Mouse (Mus musculus) adrenal gland, postnatal 10 days (tissue): ENCODE data around the gene Acadvl. TPM values are rescaled to one million over a fixed set of nuclear protein-coding genes. Genes with fewer than 3 reads are reported as not detected.

Experiments
- DNase-seq: peaks from one replicate; pipeline ENCODE4 v3.0.0; 2021; ENCODE audit warnings: mixed read lengths
- long read RNA-seq, 2 experiments: library from polyadenylated mRNA; stranded (forward); transcript quantifications; one replicate each; pipeline ENCODE4 v2.0.0; 2021
- total RNA-seq, 2 experiments: library from RNA; stranded (reverse); gene quantifications; 2 replicates each; pipeline ENCODE4 v1.2.3; 2021

Acadvl gene
- 1,000 to 10,000 TPM; 1,467 to 1,540 TPM for total RNA-seq
- long read RNA-seq, experiment 1, transcript Acadvl-201 (19 exons, 2,020 nt), result minor isoform, 55 of 2,770 reads
- long read RNA-seq, experiment 1, transcript Acadvl-202 (20 exons, 2,168 nt), result major isoform, 2,393 of 2,770 reads
- long read RNA-seq, experiment 1, partial matches to known transcripts, result 220 of 2,770 reads
- long read RNA-seq, experiment 1, other reads (novel, unspliced or antisense), result 101 of 2,770 reads
- long read RNA-seq, experiment 2, transcript Acadvl-201 (19 exons, 2,020 nt), result minor isoform, 24 of 1,622 reads
- long read RNA-seq, experiment 2, transcript Acadvl-202 (20 exons, 2,168 nt), result major isoform, 1,344 of 1,622 reads
- long read RNA-seq, experiment 2, partial matches to known transcripts, result 175 of 1,622 reads
- long read RNA-seq, experiment 2, other reads (novel, unspliced or antisense), result 75 of 1,622 reads

DNA sequence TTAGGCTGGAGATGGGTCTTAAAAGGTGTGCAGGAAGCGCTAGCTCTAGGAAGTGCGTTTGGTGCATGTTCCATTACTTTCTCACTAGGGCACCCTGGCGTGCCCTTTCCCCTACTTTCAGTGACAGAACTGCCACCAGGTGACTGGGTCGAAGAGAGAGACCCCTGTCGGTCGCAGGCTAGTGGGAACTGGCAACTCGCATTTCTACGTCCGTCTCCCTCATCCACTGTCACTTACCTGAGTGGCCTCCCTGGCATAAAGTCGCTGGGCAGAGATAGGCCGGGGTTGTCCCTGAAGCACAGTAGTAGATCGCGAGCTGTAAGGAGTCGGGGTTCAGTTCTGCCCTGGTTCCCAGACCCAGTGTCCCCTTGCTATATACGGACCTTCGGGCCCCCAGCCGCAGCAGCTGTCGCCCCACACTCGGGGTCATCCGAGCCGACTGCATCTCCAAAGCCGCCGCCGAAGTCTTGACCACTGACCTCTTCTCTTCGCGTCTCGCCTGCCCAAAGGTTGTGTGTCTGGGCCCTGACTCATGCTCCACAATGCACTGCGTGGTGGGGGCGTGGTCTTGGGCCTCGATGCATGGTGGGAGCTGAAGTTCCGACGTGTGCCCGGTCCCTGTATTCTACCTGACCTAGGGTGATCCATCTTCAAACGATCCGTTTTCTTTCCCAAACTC, at the start of gene Acadvl:
Acadvl (minus strand) TSS at position 532 of the 679 bp plus-strand sequence.
- DNase-seq, result peak; percentile 94

DNA sequence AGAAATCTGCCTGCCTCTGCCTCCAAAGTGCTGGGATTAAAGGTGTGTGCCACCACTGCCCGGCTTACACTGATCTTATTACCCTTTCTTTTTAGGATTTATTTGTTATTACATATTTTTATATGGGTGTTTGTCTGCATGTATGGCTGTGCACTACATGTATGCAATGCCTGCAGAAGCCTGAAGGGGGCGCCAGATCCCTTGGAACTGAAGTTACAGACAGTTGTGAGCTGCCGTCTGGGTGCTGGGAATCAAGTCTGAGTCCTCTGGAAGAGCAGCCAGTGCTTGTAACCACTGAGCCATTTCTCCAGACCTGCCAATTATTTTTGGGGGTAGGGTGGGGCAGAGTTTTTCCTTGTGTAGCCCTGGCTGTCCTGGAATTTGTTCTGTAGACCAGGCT, 47.8 kb upstream of the Acadvl start:
- DNase-seq, result no peak

DNA sequence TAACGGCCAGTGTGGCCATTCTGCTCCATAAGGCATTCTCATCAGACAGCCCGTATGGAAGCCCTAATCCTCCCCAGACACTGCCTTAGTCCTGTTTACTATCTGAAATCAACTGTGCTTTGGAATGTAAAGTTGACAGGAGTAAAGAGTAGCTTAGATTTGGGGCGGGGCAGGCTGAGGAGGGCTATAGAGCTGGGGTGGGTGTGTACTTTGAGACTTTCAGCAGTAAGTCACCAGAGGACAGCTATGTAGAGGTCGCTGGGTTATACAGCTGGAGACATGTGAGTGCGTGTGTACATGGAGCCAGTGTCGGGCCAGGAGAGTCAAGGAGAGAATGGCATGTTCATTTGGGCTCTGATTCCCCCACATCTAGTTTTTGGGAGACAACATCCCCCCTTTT, 44.7 kb upstream of the Acadvl start:
- no peak for DNase-seq

- DNase-seq, result no peak
Measured at GRCm38 (mm10) chr11:70057805-70058204, 42.6 kb upstream of the Acadvl start.

DNA sequence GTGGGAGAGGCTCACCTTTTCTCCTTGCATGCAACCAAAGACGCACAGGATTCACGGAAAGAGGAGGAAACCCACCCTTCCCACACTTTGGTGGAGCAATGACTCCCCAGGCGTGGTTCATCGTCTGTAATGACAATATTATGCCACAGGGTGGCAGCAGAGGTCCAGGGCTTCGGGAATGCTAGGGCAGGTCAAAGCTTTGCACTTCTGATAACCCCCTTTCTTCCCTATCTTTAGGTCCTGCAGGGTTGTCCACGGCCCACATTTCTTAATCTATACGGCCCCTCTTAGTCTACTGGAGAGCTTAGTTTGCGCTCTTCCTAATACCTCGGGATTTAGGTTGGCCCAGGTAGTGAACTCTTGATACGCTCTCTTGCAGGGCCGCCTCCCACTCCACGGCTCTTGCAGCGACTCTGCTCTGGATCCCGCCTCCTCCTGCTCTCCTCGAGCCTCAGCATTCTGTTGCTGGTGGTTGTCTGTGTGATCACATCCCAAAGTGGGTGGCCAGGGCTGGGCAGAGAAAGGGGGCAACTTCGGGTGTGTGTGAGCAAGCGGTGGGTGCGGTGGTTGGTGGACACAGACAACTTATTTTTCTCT, 40.5 kb upstream of the Acadvl start:
- DNase-seq, result peak; percentile 89

- DNase-seq, result no peak
Measured at GRCm38 (mm10) chr11:70053898-70054570, 38.8 kb upstream of the Acadvl start, which contains the start of gene Asgr1. Gene Asgr1, plus strand, starts transcription at chr11:70054085.

- no peak for DNase-seq
Measured at GRCm38 (mm10) chr11:70053156-70053555, 37.9 kb upstream of the Acadvl start.

GRCm38 (mm10) chr11:70049816-70050215, 34.6 kb upstream of the Acadvl start:
- DNase-seq, result peak; percentile 42

- no peak for DNase-seq
Measured at GRCm38 (mm10) chr11:70049366-70049765, 34.2 kb upstream of the Acadvl start.

GRCm38 (mm10) chr11:70045435-70045834, 30.2 kb upstream of the Acadvl start:
- no peak for DNase-seq

- no peak for DNase-seq
Measured at GRCm38 (mm10) chr11:70043665-70044064, 28.5 kb upstream of the Acadvl start.

DNA sequence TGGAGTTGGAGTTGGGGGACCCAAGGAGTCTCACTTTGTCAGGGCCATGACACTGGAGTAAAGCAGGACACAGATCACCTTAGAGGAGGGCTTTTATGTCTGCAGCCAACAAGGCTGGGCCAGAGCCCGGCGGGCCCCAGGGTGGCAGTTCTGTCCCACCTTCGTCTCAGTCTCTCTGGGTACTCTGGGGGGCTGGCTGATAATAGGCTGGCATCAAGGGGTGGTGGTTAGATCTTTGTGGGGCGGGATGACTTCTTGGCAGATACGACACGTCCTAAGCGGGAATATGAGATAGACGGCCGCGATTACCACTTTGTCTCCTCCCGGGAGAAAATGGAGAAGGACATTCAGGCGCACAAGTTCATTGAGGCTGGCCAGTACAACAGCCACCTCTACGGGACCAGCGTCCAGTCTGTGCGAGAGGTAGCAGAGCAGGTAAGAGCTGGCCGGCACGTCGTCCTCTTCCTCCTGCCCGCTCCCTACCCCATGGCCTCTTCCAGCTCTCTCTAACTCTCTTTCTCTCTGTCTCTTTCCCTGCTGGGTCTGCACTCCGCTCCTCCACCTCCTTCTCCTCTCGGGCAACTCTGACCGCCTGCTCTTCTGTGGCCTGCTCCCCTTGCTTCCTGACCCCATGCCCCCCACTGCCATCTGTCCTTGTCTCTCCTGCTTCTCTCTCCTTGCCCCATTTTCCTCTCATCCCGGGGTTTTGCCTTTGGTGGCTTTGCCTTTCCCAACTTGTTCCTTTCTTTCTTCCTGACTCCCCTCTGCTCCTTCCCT, 27.3 kb upstream of the Acadvl start:
- no peak for DNase-seq

GRCm38 (mm10) chr11:70040184-70040583, 25.0 kb upstream of the Acadvl start:
- DNase-seq, result no peak

DNA sequence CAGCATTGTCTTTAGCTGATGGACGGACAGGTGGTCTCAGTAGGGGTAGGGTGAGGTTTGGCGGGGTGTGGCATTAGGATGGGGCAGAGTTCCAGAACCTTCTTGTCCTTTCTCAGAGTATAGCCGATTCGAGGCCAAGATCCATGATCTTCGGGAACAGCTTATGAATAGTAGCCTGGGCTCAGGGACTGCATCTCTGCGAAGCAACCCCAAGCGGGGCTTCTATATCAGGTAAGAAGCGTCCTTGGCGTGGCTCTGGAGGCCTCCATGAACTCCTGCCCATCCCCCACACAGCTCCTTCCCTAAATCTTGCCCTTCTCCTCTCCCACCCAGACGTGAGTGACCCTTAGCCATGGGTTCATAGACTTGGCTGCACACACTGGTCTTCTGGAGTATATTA, 24.4 kb upstream of the Acadvl start:
- no peak for DNase-seq

GRCm38 (mm10) chr11:70038174-70038573, 23.0 kb upstream of the Acadvl start:
- no peak for DNase-seq

DNA sequence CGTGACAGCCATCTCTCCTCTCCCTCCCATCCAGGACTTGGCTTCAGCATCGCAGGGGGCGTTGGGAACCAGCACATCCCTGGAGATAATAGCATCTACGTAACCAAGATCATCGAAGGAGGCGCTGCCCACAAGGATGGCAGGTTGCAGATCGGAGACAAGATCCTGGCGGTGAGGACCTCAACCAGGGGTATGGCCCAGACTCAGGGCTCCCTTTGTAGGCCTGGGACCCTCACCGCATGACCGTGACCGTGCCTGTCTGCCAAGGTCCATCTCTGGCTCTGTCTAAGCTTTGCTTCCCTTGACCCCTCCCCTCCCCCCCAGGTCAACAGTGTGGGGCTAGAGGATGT, 16.1 kb upstream of the Acadvl start:
- DNase-seq, result no peak

DNA sequence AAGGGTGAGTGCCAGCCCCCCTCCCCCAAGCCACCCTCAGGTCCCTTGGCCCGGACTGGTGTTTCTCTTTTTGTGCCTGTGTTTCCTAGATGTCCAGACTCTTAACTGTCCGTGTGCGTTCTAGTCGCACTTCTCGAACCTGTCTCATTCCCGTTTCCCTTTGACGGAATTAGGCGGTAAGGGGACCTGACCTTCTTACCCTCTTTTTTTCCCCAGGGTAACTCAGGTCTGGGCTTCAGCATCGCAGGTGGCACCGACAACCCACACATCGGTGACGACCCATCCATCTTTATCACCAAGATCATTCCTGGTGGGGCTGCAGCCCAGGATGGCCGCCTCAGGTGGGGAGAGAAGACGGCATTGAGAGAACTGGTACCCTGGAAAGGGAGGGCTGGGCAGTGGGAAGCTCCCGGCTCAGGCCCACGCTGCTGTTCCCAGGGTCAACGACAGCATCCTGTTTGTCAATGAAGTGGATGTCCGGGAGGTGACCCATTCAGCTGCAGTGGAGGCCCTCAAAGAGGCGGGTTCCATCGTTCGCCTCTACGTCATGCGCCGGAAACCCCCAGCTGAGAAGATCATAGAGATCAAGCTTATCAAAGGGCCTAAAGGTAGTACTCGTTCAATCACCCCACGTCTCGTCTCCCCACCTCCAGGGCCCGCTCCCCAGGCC, 15.6 kb upstream of the Acadvl start:
- DNase-seq, result no peak

GRCm38 (mm10) chr11:70029829-70030550, 14.8 kb upstream of the Acadvl start:
- DNase-seq, result no peak

GRCm38 (mm10) chr11:70029130-70029801, 14.1 kb upstream of the Acadvl start:
- DNase-seq, result peak; percentile 74
